Mouse (Mus musculus) gastrocnemius, postnatal 25 days (tissue): ENCODE results near the gene E030018B13Rik. TPM values are rescaled to one million over a fixed set of nuclear protein-coding genes. Genes with fewer than 3 reads are reported as not detected.

Experiments
- DNase-seq: peaks from one replicate; pipeline ENCODE4 v3.0.0; 2022
- total RNA-seq, 2 experiments: library from RNA; stranded (reverse); gene quantifications; 1 replicate in 1 of 2; 2 replicates in 1 of 2; pipeline ENCODE4 v1.2.3; 2021

The E030018B13Rik gene
- total RNA-seq, 2 experiments from 2014 or later, result not detected

GRCm38 (mm10) chr7:63965635-63966418 lies 49.2 kb downstream of the E030018B13Rik start:
- no peak for DNase-seq

GRCm38 (mm10) chr7:63969941-63970340 lies 53.3 kb downstream of the E030018B13Rik start:
- DNase-seq, result no peak

Other genes starting within 250 kb of the E030018B13Rik start
- 10 to 100 TPM; 38.9 to 43.1 TPM for gene Klf13, start 22.1 kb downstream of the E030018B13Rik start, total RNA-seq
- gene Trpm1, start 237.0 kb downstream of the E030018B13Rik start, total RNA-seq, result under 1 TPM in 1 of 2 experiments, not detected in 1; 0.33 TPM